Mouse (Mus musculus) monocyte, adult 2 months (primary cell): ENCODE results near the gene Emc9.

Source experiments
- DNase-seq, 2 experiments: peaks; one replicate each; pipeline ENCODE4 v3.0.0; 2022; ENCODE audit warnings: low spot score in 2 of 2, low read depth in 1 of 2

The Emc9 gene

DNA sequence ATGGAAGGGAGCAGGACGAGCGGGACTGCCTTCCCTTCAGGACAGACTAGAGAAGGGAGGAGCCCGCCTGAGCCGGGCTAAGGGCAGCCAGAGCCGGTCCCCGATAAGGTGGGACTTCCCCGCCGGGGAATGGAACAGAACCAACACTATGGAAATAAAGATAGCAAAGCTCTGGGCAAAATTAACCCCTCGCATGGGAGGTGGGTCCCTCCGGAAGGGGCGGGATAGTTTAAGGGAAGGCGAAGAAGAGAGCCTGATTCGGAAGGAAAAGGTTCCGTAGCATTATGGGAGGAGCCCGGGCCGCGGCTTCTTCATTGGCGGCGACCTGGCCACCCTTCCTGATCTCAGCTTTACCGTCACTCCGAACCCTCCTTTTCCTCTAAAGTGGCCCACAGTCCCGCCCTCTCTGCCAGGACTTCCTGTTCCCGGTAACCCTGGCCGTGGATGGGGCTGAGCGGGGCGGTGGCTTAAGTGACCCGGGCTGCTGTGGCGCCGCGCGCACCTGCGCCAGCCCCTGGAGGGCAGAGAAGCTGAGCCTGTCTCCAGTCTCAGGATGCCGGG is 6.3 kb upstream of the Emc9 start, which contains the start of gene Rnf31:
Gene Rnf31, plus strand, starts transcription at position 378 of the 561 bp plus-strand sequence.
- DNase-seq = peak; percentile 88 to 91

DNA sequence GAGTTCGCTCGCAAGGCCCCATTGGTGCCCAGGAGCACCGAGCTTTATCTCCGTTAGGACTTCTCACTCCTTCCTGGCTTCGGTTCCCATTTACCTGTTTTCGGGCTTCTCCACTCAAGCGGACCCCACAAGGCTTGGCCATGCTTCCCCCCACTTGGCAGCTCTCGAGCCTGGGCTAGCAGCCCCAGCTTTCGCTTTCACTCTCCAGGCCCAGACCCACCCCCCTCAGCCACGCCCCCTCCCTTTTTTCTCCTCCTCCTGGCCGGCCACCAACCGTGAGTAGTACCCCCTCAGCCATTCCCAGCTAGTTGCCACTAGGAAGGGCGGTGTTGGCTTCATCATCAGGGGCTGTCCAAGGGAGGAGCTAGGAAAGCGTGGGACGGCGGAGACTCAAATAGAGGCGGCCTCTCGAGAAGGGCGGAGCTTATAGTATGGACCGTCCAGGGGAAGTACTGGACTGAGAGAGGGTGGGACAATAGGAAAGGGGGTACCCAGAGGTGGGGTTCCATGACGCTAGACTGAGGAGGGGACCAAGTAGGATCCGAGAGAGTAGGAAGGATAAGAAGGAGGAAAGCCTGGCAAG is 5.7 kb upstream of the Emc9 start, which contains the start of gene Psme2:
Gene Psme2, minus strand, starts transcription at position 366 of the 583 bp plus-strand sequence.
- DNase-seq = peak; percentile 83 to 91

DNA sequence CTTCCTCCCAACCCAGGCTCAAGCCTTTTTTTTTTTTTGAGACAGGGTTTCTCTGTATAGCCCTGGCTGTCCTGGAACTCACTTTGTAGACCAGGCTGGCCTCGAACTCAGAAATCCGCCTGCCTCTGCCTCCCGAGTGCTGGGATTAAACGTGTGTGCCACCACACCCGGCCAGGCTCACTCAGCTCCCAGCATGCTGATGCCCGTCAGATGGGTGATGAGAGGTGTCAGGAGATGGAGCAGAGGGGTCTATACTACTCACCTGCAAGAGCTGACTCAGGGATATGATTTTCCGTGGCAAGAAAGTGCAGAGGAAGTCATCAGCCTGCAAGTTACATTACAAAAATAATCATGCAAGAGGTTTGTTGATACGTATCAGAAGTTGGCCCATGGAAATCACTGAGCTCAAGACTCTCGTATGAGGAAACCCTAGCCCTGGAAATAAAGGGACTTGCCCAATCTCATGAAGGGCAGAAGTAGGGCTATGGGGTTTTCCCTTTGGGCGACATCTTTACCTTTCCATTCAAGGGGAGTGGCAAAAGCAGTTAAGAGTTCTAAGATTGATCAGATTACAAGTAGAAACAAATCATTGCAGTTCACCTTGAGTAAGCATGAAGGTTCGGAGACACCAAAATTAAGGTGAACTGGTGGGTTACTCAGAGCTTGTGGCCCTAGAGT is 4.8 kb upstream of the Emc9 start:
- no peak for DNase-seq

DNA sequence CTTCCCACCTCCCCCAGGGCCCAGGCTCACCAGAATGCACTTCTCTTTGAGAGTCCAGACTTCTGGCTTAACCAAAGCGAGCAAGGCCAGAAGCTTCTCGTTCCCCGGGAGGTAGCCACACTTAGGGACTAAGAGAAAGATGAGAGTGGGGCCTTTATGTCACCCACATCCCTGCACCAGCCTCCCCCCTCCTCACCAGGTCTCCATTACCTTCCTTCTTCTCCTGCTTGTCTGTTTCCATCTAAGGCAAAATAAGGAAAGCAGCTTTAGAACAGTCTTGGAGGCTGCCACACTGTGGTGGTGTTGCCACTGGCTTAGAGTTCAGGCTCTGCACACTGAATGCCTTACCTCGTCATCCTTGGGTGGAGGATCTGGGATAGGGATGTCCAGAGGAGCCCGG is 4.2 kb upstream of the Emc9 start:
- no peak for DNase-seq

DNA sequence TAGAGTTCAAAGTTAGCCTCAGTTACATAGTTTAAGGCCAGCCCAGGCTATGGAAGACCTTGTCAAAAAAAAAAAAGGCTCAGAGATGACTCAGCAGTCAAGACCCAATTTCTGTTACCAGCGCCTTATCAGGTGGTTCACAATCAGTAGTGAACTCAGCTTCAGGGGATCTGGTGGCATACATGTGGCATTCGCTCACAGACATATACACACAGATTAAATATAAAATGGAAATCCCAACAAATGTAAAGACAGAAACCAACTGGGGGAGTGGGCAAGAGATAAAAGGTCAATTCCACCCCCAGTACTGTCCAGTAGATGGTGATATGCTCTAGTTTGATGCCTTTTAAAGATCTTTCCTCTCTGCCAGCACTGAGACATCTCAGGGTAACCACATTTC is 1.0 kb upstream of the Emc9 start:
- no peak for DNase-seq

DNA sequence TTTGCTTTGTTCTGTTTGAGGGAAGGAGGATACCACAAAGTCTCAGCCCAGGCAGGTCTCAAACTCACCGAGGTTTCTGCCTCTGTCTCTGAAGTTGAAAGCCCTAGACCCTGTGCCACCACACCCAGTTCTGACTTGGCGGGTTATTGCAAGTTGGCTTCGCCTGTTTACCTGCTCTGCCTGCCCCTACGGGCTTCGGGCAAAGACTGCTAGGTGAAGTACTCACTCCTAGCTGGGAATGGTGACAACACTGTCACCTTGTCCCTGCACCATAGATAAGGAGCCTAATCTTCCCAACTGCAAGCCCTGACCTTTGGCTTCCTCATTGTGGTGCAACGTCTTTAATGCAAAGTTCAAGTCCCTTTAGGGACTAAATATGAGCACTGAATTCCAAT is 461 bp upstream of the Emc9 start:
- no peak for DNase-seq

DNA sequence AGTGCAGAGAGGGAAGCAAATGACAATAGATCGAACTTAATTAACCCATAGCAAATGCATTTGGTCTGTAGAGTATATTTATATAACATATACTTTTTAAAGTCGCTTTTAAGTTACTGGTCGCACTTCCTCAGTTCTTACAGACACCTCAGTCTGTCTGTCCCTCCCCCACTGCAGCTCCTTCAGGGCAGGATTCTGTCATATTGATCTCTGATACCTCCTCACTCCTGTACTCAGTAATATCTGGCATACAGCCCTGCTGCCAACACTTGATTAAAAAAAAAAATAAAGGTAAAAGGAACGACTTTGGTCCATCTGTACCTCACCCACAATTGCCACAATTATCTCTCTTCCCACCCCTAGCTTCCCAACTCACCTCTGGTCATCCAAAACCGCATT is 800 bp downstream of the Emc9 start:
- no peak for DNase-seq

DNA sequence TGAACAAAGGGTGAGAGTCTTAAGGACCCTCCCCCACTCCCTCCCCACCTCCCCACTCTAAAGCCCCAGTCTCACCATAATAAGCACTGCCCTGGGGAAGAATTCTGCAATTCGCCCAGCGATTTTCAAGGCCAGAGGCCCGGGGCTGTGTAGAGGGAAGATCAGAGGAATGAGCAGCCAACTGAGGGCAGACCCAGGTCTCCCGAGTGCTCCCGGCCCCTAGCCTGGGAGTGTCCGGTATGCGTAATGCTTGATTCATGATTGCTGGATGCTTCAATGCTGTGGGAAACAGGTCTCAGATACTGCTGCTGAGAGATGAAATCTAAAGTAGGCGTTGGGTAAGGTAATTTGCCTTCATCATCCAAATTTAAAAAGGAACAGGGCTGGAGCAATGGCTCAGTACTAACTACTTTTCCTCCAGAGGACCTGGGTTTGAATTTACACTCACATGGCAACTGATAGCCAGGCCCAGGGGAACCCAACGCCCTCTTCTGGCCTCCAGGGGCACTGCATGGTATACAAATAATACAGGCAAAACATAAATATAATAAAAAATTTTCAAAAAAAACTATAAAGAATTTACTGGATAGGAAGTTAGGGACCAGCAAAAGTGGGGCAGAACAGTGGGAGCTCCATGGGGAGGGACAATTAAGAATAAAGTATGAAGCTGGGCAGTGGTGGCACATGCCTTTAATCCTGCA is 3.0 kb downstream of the Emc9 start:
- DNase-seq = no peak

DNA sequence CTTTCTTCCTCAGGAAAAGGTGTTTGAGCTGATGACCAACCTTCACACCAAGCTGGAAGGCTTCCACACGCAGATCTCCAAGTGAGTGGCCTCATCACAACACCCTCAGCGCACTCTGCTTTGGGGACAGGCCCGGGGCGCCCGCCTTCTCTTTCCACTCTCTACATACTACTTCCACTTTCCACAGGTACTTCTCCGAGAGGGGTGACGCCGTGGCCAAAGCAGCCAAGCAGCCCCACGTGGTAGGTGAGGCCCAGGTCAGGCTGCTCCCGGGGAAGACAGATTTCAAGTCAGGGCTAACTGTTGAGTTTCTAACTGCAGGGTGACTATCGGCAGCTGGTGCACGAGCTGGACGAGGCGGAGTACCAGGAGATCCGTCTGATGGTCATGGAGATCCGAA is 4.4 kb downstream of the Emc9 start:
- no peak for DNase-seq

DNA sequence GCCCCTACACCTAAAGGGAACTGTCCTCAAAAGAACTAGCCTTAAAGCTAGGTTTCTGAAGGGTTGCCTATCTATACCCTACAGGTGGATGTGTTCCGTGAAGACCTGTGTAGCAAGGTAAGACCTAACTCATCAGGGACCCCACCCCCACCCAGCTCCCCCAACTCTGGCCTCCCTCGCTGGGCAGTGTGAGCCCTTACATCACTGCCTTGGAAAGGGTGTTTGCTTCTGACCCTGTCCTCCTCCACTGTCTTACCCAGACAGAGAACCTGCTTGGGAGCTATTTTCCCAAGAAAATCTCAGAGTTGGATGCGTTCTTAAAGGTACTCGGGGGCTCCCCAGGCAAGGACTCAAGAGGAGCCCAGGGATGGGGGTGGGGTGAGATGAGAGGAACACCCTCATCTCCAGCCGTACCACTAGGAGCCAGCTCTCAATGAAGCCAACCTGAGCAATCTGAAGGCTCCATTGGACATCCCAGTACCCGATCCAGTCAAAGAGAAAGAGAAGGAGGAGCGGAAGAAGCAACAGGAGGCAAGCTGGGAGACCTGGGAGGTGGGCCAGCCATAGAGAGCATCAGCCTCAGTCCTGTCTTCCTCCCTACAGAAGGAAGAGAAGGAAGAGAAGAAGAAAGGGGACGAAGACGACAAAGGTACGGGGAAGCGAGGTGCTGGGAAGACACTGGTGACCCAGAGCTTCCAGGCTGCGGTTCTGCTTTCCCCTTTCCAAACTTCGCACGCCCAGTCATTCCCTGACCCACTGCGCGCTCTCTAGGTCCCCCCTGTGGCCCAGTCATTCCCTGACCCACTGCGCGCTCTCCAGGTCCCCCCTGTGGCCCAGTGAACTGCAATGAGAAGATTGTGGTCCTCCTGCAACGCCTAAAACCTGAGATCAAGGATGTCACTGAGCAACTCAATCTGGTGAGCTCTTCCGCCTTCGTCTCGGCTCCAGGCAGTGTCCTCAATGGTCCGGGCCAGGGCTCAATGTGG is 5.3 kb downstream of the Emc9 start:
- DNase-seq = no peak

DNA sequence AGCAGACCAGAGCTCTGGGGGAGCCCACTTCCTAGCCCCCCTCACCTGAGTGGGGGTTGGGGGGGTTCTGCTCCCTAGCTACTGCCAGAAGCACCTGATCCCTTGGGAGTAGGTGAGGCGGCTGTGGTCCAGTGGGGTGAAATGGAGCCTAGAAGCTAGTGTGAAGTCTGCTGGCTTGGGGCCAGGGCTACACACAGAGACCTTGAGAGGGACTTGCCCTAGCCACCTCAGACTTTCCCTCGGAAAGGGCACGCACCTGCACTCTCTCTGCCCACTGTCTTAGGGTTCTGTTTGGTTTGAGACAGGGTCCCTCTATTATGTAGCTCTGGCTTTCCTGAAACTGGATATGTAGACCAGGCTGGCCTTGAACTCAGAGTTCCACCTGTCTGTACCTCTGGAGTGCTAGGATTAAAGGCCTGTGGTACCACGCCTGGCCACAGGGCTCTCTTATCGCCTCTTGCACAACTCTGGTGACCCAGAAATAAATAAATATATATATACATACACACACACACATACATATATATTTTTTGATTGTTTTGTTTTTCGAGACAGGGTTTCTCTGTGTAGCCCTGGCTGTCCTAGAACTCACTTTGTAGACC is 6.3 kb downstream of the Emc9 start:
- no peak for DNase-seq

DNA sequence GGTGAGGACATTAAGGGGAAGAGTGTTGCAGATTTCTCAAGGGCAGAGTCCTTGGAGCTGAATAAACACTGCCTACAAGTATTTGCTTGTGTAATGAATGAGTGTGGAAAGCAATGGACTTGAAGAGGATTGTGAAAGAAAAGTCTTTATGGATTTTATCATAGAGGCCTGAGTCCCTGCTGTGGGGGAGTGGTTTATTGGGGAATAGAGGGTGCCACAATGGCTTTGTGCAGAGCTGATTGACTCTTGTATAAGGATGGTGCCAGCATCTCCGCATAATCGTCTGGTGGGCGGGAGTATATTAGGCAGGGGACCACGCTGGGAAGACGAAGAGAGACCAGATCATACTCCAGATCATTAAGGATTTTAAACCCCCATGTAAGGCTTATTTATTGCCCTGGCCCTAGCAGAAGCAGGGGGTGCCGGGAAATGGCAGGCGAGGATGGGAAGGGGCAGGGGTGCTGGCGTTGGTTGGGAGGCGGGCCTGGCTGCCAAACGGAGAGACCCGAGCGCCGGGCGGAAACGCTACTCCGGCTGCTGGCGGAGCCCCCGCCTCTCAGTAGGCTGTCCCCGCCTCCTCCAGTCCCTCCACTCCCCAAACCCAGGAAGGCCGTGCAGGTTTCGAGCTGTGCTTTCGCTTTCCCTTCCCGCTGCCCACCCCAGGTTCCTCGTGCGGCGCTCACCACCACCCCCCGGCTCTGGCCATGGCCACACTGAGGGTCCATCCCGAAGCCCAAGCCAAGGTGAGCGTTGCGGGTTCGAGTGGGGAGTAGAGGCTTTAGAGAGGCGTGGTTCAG is 7.0 kb downstream of the Emc9 start, which contains the start of gene Psme1:
Gene Psme1, plus strand, starts transcription at position 253 of the 797 bp plus-strand sequence.
- DNase-seq = peak in 1 of 2 experiments; percentile 47

DNA sequence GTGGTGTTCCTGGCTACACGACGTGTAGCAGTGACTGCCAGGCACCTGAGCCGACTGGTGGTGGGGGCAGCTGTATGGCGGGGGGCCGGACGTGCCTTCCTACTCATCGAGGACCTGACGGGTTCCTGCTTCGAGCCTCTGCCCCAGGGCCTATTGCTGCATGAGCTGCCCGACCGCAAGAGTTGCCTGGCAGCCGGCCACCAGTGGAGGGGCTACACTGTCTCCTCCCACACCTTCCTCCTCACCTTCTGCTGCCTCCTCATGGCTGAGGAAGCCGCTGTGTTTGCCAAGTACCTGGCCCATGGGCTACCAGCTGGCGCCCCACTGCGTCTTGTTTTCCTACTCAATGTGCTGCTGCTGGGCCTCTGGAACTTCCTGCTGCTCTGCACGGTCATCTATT is 8.7 kb downstream of the Emc9 start:
- no peak for DNase-seq

DNA sequence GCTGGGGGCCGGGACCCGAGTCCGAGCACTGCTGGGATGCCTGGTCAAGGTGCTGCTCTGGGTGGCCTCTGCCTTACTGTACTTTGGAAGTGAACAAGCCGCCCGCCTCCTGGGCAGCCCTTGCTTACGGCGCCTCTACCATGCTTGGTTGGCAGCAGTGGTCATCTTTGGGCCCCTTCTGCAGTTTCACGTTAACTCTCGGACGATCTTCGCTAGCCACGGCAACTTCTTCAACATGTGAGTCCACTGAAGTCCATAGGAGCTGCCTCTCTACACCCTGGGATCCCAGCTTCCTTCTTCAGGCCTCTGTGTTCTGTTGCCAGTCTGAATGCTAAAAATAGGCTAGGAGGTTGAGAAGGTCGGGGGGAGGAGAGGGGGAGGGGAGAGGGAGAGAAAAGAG is 9.4 kb downstream of the Emc9 start:
- DNase-seq = no peak

DNA sequence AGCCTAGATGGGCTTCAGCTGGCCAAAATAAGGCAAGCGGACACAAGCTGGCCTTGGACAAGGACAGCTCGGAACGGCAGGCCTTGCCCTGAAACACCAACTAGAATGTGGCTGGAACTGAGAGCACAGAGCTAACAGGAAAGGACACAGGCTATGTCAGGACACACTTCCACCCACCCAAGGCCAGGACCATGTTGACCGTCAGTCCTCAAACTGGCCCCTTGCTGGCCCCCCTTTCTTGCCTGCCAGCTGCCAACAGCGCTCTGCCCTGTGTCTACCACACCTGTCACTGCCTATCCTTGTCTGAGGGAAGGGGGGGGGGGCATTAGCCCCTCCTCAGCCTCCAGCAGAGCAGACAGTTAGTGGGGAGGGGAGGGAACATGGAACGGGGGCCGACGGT is 9.8 kb downstream of the Emc9 start, which contains the start of gene Fitm1:
Gene Fitm1, plus strand, starts transcription at position 316 of the 400 bp plus-strand sequence.
- DNase-seq = no peak

DNA sequence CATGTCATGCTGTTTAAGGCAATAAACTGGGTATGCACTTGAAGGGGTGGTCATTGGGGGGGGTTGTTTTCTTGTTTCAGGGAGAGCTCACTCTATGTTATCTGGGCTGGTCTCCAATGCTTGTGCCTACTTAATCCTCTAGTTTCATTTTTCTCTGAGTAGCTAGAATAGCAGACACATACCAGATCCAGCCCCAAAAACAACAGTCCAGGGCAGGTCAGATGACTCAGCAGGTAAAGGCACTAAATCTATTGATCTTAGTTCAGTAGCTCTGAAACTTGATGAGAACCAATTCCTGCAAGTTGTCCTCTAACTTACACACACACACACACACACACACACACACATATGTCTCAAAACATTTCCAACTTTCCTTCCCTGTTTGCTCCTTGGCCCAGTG is 13.3 kb downstream of the Emc9 start:
- DNase-seq = no peak

DNA sequence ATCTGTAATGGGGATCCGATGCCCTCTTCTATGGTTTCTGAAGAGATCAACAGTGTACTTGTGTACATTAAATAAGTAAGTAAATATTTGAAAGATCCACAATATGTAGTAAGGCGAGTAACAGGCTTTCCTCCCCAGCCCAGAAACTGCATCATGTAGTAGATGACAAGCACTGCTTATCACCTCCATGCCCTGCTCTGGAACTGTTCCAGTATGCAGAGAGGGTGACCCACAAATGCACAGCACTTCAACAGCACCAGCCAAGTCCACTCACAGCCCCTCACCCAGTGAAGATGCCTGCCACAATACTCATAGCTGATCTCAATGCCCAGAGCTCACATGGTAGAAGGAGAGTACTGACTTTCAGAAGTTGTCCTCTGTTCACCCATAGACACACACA is 14.5 kb downstream of the Emc9 start:
- DNase-seq = no peak

DNA sequence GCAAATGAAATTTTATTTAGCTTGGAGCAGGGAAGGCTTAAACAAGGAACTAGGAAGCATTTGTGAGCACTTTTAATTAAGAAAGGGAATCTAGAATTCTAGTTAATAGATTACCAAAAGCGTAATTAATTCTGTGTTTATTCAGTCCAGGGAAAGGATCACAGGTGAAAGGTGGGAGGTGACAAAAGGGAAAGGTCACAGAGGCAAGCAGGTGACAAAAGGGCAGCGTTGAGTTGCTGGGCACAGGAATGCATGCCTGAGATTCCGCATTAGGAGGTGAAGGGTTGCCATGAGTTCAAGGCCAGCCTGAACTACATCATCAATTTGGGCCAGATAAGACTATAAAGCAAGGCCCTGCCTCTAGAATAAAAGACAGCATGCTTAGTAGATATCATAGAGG is 17.6 kb downstream of the Emc9 start:
- DNase-seq = no peak

DNA sequence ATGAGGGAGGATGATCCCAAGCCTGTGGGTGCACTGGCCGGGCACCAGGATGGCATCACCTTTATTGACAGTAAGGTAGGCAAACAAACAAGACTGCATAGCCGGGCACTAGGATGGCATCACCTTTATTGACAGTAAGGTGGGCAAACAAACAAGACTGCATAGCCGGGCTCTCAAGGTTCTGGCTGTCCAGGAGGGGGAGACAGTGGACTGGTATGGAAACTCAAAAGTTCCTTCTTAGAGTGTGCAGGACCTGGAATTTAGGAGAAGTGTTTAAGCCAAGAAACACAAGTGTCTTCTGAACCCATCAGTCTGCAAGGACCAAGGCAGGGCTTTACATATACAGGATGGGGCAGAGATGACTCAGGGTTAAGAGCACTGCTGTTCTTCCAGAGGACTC is 19.4 kb downstream of the Emc9 start:
- no peak for DNase-seq

DNA sequence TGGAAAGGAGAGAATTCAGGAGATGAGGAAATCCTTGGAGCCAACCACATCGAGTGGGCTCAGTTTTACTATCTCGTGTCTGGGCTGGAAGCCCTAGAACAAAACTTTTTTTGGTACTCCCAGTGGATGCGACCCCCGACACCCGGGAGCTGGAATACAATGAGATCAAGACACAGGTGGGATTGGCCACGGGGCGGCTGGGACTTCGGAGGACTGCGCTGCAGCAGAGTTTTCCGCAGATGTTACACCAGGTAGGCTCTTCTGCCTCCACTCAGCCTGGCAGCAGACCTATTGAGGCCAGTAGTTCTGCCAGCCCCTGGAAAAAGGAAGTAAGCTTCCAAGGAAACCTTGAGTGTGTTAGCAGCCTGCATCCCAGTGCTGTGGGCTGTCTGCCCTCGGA is 21.9 kb downstream of the Emc9 start:
- DNase-seq = no peak
